Mouse (Mus musculus) urinary bladder, postnatal 14 days (tissue): Measurements from ENCODE around the gene Cyb5d1.
A peak's percentile ranks its signal among the peaks of the same experiment; 100 is the strongest.

Source experiments
- DNase-seq: peaks from one replicate; pipeline ENCODE4 v3.0.0; 2021; ENCODE audit warnings: low spot score

Gene Cyb5d1

GRCm38 (mm10) chr11:69379600-69379999, 15.8 kb downstream of the Cyb5d1 start:
- DNase-seq = no peak

- DNase-seq = no peak
These were observed 17.7 kb downstream of the Cyb5d1 start for GRCm38 (mm10) chr11:69377766-69378165.

GRCm38 (mm10) chr11:69375646-69376045, 19.8 kb downstream of the Cyb5d1 start:
- DNase-seq = no peak

- no peak for DNase-seq
These were observed 22.0 kb downstream of the Cyb5d1 start for GRCm38 (mm10) chr11:69373223-69373965.

- no peak for DNase-seq
These were observed 22.7 kb downstream of the Cyb5d1 start for GRCm38 (mm10) chr11:69372780-69373170.

GRCm38 (mm10) chr11:69372056-69372779, 23.2 kb downstream of the Cyb5d1 start:
- DNase-seq = no peak

- DNase-seq = no peak
These were observed 23.8 kb downstream of the Cyb5d1 start for GRCm38 (mm10) chr11:69371601-69372000.

GRCm38 (mm10) chr11:69370817-69371215, 24.6 kb downstream of the Cyb5d1 start:
- DNase-seq = no peak

GRCm38 (mm10) chr11:69369990-69370816, 25.2 kb downstream of the Cyb5d1 start:
- no peak for DNase-seq

GRCm38 (mm10) chr11:69369215-69369989, 26.0 kb downstream of the Cyb5d1 start, which contains the start of gene Chd3:
Chd3 (minus strand) TSS chr11:69369406.
- DNase-seq = peak; percentile 34

- peak; percentile 32 for DNase-seq
These were observed 26.8 kb downstream of the Cyb5d1 start for GRCm38 (mm10) chr11:69368356-69369214.

- no peak for DNase-seq
These were observed 27.6 kb downstream of the Cyb5d1 start for GRCm38 (mm10) chr11:69367616-69368355.

- peak; percentile 35 for DNase-seq
These were observed 28.4 kb downstream of the Cyb5d1 start for GRCm38 (mm10) chr11:69366855-69367615.

- peak; percentile 99 for DNase-seq
These were observed 29.1 kb downstream of the Cyb5d1 start for GRCm38 (mm10) chr11:69366157-69366854.

- peak; percentile 71 for DNase-seq
These were observed 29.7 kb downstream of the Cyb5d1 start for GRCm38 (mm10) chr11:69365722-69366121.

GRCm38 (mm10) chr11:69364910-69365309, 30.5 kb downstream of the Cyb5d1 start:
- peak; percentile 95 for DNase-seq

GRCm38 (mm10) chr11:69364376-69364775, 31.1 kb downstream of the Cyb5d1 start:
- DNase-seq = no peak

- DNase-seq = no peak
These were observed 33.0 kb downstream of the Cyb5d1 start for GRCm38 (mm10) chr11:69362479-69362878.

GRCm38 (mm10) chr11:69362021-69362420, 33.4 kb downstream of the Cyb5d1 start:
- no peak for DNase-seq
